Mouse (Mus musculus): ENCODE data around the gene Ccdc65. TPM values are rescaled to one million over a fixed set of nuclear protein-coding genes. Genes with fewer than 3 reads are reported as not detected.

Ccdc65 gene
- 1 to 10 TPM in 1 of 4 experiments, under 1 TPM in 3; 0.41 to 1.1 (median 0.84) TPM for total RNA-seq (2022)

DNA sequence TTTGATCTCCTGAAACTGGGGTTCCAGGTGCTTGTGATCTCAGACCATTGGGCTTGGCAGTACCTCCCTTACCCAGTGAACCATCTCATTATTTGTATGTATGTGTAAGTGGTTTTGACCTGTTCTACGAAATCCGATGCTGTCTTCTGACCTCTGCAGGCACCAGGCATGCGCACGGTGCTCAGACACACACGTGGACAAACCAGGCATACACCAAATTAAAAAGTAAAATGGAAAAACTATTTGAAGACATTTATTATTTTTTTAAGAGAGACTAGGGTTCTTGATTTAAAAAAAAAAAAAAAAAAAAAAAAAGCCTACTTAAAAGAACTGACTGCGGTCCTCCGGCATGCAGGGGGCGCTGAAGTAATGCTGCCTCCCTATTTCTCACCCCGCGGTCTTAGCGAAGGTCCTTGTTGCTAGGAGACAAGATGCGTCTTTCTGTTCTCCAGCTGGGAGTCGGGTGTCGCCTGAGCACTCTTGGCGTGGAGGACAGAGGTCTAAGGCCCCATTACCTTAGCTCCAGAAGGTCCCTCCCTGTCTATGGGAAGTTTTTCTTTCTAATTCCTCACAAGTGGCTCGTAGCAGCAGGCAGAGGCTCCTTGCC, at the start of gene Ccdc65:
Gene Ccdc65, plus strand, starts transcription at position 442 of the 607 bp plus-strand sequence.
- DNase-seq (ENCODE audit: low spot score): peak; percentile 84

DNA sequence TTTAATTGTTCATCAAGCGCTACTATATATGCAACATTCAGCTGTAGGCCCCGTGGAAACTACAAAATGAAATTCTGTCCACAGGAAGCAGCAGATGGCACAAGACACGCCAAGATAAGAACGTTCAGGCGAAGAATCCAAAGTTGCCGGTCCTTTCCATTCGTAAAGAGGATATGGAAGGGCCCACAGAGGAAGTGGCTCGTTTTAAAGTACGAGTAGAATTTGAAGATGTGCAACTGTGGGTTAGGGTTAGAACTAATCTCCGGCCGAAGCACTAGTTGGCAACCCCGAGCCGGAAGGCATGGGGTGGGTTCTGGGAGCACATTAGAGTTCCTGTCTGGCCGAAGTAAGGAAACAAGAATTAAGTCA, 45.8 kb upstream of the Ccdc65 start:
- no peak for DNase-seq (ENCODE audit: low spot score)

DNA sequence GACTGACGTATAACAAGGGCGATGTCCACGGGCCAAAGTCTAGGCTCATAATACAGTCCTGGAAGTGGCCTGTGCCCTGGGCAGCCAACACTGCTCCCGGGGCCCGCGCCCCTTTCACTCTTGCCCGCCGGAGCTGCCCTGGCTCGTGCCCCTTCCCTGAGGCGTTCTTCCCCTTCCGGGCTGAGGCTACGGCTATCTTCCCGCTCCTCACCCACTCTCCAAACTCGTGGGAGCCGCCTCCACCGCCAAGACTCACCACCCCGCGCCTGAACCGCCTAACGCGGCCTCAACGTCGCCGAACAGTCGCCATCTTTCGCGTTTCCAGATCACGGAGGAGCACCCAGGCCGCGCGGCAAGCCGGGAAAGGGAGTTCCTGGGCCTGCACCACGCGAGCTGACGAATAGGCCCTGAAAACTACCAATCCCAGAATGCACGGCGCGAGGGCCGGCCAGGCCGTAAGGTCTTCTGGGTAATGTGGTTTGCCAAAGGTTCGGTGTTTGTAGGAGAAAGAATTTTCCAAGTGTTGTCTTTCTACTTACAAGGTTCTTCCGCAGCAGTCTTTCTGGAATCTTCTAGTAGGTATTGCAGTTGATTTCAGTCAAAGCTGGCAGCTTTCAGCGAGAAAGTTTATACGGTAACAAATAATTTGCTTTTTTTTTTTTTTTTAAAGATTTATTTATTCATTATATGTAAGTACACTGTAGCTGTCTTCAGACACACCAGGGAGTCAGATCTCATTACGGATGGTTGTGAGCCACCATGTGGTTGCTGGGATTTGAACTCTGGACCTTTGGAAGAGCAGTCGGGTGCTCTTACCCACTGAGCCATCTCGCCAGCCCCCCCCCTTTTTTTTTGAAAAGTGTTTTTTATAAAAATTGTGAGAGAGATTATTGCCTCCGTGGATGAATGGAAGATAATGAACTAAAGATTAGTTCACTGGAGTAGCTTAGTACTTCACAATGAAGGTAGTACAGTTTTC, 45.2 kb upstream of the Ccdc65 start, which contains the start of gene Ddx23:
Gene Ddx23, minus strand, starts transcription at position 328 of the 979 bp plus-strand sequence.
- DNase-seq (ENCODE audit: low spot score): peak; percentile 96

DNA sequence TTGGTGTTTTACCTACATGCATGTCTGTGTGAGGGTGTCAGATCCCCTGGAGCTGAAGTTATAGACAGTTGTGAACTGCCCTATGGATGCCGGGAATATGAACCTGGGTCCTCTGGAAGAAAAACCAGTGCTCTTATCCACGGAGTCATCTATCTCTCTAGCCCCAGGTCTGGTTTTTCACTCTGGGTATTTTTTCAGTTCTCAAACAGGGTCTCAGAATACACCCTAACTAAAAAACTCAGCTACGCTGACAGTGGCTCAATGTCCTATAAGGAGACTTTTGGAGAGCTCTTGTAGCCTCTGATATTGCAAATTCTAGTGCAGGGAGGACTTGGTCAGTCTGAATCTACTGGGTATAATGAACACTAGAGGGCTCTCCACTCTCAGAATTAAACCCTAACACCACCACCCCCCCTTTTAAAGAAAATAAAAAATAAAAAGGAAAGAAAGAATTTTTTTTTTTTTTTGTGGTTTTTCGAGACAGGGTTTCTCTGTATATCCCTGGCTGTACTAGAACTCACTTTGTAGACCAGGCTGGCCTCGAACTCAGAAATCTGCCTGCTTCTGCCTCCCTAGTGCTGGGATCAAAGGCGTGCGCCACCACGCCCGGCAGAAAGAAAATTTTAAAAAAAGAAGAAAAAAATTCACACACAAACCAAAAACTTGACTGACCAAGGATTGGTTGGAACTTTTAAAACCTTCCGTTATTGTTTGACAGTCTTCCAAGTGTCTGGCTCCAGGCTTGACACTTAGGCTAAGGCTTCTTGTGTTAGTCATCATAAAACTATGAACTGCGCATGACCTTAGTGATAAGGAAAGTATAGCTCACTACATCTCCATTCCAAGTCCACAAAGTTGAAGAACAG, 43.7 kb upstream of the Ccdc65 start:
- peak; percentile 49 for DNase-seq (ENCODE audit: low spot score)

DNA sequence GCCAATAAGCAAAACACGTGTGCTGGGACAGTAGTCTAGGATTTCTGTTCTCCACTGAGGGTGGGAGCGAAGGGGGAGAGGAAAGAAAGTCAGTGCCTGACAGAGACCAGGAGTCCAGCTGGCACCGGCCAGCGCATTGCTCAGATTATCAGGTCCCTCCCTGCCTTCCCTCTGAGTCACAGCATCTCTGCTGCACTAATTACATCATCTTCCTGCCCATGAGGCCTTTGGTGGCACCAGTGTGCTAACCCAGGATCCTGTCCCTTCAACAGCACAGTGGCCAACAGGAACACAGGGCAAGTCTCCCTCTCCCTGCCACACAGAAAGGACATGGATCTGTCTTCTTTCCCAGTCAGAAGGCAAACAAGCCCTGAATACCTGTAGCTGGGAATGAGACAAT, 35.4 kb upstream of the Ccdc65 start:
- peak; percentile 31 for DNase-seq (ENCODE audit: low spot score)

DNA sequence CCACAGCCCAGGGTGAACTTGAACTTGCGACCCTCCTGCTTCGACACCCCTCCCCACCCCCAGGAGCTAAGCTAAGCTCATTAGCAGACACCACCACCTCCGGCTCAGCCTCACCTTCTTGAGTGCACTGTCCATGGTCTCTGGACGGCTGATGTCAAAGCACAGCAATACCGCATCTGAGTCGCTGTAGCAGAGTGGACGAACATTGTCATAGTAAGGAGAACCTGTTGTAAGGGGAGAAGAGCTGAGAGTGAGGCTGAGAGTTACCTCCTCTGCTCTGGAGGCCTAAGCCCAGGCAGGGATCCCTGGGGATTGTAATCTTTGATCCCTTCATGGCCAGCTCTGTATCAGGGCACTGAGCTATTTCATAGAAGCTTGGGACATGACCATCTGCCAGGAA, 34.3 kb upstream of the Ccdc65 start:
- DNase-seq (ENCODE audit: low spot score): no peak

DNA sequence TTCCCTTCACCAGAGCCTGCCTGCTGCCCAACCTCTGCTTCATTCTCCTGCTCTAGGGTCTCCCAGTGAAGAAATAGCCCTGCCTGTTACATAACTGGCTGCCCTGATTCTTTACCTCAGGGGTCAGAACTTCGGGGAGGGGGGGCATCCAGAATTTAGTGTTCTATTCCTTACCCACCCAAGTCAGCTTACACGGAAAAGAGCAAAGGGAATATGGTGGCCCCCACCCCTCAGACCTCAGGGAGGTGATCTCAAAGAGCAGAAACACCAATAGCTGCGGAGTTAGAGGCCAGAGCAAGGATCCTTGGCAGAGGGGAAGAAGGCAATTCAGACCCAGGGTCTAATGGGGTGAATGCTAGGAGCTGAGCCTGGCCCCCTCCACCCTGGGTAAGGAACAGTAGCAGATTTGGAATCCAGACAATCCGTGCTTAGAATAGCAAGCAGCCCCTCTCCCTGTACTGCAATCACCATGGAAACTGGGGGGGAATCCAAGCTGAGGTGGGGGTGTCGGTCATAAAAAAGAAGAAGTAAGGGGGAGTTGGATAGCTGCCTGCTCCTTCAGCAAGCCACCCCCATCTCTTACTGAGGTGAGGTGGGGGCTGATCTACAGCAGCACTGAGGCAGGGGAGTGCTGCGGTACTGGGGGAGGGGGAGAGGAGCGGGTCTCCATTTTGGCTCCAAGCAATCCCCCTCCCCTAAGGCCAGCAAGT, 33.6 kb upstream of the Ccdc65 start:
- DNase-seq (ENCODE audit: low spot score): no peak

DNA sequence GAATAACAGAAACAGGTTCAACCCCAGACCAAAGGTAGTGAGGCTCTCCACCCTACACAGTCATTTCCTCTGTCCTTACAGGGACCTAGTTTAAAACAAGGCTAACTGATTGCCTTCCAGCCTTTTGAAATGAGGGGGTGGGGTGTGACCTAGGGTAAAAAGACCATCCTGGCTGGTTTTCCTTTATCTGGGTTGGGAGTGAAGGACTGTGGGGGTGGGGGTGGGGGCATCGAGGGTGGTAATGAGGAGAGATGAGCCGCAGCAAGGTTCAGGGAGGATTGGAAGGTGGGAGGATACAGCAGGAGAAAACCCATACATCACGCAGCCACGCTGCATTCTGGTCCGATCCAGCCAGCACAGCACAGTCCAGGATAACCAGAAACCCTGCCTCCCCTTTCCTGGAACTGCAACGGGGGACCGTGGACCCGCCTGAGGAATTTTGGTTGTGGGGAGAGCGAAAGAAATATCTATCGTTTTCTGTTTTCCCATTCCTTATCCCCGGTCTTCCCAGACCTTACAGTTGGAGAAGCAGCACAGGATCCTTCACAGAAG, 32.9 kb upstream of the Ccdc65 start:
- DNase-seq (ENCODE audit: low spot score): no peak

DNA sequence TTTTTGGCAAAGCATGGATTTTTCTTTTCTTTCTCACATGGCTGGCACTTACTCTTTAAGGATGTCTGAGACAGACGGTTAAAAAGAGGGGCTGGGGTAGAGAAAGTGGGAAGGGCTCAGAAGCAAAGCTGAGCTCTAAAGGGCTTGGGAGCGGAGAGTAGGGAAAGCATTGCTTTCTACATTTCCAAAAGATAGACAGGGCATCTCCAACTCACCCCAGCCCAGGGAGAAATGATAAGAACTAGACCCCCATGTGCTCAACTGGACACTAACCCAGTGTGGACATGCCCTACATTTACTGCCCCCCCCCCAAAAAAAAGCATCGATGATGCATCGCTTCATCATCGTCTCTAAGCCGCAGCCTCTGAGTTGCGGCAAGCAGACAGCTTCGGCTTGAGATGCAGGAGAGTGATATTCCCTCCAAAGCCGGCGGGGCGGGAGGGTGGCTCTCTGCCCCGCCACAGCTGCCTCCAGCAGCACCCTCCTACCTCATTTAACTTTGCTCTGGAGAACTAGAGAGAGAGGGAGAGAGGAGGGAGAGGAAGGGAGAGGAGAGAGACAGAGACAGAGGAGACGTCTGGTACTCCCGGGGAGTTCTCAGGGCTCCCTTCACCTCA, 32.3 kb upstream of the Ccdc65 start:
- DNase-seq (ENCODE audit: low spot score): no peak

DNA sequence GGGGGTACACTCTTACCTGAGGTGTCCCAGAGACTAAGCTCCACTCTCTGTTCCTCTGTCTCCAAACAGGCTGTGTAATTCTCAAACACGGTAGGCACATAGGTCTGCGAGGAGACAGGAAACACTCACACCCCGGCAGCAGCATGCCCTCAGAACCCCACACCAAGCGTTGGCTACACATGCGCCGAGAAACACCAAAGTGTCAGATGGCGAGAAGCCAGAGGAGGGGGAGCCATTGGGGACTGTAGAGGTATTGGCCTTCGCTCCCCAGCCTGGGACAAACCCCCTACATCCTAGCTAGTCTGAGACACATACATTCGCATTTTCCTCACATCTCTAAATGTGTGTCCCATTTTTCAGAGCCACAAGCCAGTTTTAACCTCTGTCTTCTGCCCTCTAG, 31.5 kb upstream of the Ccdc65 start:
- DNase-seq (ENCODE audit: low spot score): no peak

DNA sequence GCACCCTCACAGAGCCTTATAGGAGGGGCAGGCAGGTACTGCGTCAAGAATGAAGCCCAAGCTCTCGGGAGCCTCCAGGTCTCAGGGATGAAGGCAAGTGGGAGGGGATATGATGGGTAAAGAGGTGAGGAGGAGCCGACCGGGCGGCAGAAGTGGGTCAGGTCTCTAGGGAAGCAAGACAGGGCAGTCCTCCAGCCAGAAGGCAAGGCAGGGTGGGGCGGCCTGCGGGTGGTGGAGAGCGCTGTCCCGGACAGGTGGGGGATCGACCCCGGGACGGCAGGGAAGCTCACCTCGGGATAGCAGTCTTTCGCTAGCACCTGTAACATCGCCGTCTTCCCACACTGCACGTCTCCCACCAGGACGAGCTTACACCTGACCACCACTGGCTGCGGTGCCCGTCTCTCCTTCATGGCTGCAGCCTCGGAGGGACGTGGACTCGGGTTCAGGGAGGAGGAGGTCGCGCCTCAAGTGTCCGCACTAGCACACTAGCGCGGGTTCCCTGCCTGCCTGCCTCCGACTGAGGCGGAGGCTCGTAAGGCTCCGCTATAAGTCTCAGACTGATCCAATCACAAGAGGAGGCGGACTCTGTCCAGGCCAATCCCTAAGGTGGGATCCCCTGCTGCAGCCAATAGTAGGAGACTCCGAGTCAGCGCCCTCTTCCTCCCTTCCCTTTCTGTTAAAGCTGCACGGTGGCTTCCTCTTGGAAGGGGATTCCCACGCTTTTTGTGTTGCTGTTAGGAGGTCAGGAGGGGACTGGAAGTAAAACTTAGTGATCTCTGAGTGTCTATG, 30.9 kb upstream of the Ccdc65 start, which contains the start of gene Rnd1:
Gene Rnd1, minus strand, starts transcription at position 522 of the 789 bp plus-strand sequence.
- DNase-seq (ENCODE audit: low spot score): peak; percentile 94

DNA sequence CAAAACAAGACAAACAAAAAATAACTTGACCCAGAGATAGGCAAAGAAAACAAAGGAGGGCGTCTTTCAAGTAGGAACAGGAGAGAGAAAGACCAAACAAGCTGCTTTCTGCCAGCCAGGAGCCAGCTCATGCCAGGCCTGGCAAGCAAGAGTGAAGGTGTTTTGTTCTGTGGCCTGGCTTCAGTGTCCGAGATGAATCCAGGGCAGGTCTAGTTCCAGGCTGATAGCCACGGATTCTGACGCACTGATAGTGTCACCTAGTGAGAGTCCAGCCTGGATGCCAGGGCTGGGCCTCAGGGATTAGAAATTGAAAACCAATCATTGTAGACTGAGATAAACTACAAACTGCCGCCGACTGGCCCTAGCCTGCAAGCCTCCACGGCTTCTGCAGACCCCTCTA, 30.0 kb upstream of the Ccdc65 start:
- DNase-seq (ENCODE audit: low spot score): no peak

DNA sequence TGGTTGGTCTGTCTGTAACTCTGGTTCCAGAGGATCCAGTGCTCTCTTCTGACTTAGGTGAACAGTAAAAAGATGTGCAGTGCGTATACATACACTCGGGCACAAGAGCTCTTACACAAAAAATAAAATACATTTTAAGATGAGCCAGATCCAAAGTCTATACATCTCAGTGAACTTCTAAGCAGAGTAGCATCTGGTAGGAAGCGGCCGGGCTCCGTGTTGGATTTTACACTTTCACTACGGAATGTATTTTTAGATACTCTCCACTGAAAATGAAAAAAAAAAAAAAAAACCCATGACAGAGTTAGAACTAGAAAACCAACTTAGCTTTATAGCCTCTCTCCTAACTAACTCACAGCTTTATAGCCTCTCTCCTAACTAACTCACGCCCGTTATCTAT, 27.3 kb upstream of the Ccdc65 start:
- DNase-seq (ENCODE audit: low spot score): no peak

DNA sequence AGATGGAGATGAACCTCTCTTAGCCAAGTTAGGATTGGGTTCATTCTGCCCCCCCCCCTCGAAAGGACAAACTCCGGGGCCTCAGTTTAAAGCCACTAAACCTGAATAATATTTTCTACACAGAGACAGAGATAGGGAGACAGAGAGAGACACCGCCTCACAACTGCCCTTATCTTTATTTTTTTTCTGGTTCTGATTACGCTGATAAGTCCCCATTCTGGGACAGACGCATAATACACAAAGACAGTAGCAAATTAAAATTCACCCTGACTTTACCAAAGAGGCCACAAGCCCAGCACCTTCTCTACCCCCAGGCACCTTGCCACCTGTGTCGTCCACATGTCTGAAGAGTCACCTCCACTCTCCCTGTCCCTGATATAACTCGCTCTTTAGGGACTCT, 26.4 kb upstream of the Ccdc65 start:
- DNase-seq (ENCODE audit: low spot score): no peak

DNA sequence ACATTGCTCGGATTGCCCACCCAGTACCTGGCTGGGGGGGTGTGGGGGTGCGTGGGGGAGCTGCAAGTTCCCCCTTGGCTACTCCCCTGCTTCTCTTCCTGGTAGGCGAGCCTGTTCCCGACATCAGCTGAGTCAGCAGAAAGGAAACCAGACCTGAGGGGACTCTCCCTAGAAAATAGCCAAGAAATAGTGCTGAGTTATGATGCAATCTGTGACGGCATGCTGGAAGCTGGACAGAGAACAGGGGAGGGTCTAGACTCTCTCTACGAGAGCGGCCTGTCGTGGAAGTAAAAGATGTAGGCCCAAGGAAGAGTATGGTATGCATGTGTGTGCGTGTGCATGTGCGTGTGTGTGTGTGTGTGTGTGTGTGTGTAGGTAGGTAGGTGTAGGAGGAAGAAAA, 24.8 kb upstream of the Ccdc65 start:
- no peak for DNase-seq (ENCODE audit: low spot score)

DNA sequence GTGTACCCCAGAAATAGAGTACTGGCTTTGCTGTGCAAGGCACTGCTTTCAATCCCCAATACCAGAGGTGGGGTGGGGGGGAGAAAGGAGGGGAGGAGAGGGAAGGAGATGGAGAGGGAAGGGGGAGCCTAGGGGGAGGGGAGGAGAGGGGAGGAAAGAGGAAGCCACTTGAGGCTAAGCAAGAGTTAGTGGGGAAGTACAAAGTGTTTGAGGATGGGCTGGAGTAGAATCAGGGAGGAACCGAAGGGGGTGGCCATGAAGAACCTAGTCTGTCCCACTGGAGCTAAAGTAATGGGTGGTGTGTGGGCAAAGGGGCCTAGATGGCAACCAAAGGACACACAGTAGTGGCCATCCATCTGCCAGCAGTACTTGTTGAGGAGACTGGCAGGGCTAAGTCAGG, 24.3 kb upstream of the Ccdc65 start:
- no peak for DNase-seq (ENCODE audit: low spot score)

DNA sequence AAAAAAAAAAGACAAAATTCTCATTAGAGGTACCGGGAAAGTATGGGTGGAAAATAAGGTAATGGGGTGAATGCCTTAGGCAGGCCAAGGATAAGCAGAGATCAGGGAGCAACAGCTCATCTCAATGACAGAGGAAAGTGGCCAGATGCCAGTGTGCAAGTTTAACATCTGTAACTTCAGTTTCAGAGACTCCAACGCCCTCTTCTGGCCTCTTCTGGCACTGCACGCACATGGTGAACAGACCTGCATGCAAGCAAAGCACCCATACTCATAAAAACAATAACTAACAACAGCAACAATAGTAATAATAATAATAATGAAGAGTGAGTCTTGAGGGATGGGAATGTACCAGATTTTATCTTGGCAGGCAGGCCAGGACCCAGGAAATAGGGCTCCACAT, 22.1 kb upstream of the Ccdc65 start:
- no peak for DNase-seq (ENCODE audit: low spot score)

DNA sequence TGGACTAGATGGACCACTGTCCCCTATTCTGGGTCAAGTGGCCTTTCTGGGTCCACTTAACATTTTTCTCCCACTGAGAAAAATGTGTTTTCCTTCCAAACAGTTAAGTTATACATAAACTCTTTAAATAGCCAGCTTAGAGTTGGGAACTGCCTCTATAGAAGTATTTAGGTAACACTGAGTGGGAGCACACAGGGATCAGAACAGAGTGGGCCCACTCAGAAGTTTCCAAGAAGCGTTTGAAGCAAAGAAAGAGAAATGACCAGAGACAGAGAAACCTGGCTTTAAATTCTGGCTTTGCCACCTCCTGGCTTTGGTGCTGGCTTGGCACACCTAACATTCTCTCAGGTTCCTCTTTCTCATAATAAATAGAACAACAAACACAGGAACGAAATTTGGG, 18.3 kb upstream of the Ccdc65 start:
- DNase-seq (ENCODE audit: low spot score): no peak

DNA sequence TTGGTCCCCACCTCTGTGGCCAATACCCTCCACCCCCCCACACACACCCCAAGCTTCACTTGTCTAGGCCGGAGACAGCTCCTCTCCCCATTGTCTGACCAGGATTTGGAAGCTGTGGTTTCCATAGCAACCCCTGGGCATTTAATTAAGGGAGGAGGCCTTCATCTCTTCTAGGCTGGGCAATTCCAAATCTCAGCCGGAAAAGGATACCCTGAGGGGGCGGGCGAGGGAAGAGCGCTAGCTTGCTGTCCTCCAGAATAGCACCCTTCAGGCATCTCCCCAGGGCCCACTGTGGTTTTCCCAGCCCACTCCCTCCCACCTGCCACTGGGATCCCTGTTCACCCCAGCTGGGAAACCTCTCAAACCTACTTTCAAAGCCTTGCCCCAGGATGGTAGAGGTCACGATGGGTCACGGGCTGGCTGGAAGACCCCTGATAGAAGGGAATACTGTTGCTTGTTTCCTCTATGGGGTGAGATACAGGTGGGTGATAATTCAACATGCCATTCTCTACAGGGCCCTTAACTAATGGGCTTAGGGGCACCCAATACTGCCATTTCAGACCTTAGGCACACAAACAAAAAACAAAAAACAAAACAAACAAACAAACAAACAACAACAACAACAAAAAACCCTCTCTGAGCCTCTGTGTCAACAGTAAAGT, 16.4 kb upstream of the Ccdc65 start:
- no peak for DNase-seq (ENCODE audit: low spot score)

Measured in heart, adult 8-10 months (tissue).